Mouse (Mus musculus): ENCODE measurements around the gene Ildr2.

Gene Ildr2

GRCm38 (mm10) chr1:166284390-166284789, 30.5 kb downstream of the Ildr2 start:
- DNase-seq (ENCODE audit: low spot score): no peak

- no peak for DNase-seq (ENCODE audit: low spot score)
Measured at GRCm38 (mm10) chr1:166286231-166286630, 32.3 kb downstream of the Ildr2 start.

GRCm38 (mm10) chr1:166290562-166290961, 36.6 kb downstream of the Ildr2 start:
- no peak for DNase-seq (ENCODE audit: low spot score)

GRCm38 (mm10) chr1:166293086-166293485, 39.1 kb downstream of the Ildr2 start:
- no peak for DNase-seq (ENCODE audit: low spot score)

- no peak for DNase-seq (ENCODE audit: low spot score)
Measured at GRCm38 (mm10) chr1:166295548-166295947, 41.6 kb downstream of the Ildr2 start.

- no peak for DNase-seq (ENCODE audit: low spot score)
Measured at GRCm38 (mm10) chr1:166296371-166296770, 42.4 kb downstream of the Ildr2 start.

GRCm38 (mm10) chr1:166296971-166297370, 43.0 kb downstream of the Ildr2 start:
- DNase-seq (ENCODE audit: low spot score): no peak

GRCm38 (mm10) chr1:166297499-166298111, 43.7 kb downstream of the Ildr2 start:
- no peak for DNase-seq (ENCODE audit: low spot score)

- no peak for DNase-seq (ENCODE audit: low spot score)
Measured at GRCm38 (mm10) chr1:166298884-166299283, 44.9 kb downstream of the Ildr2 start.

- no peak for DNase-seq (ENCODE audit: low spot score)
Measured at GRCm38 (mm10) chr1:166299821-166300220, 45.9 kb downstream of the Ildr2 start.

GRCm38 (mm10) chr1:166300526-166300925, 46.6 kb downstream of the Ildr2 start:
- DNase-seq (ENCODE audit: low spot score): no peak

GRCm38 (mm10) chr1:166304352-166305240, 50.7 kb downstream of the Ildr2 start:
- DNase-seq (ENCODE audit: low spot score): no peak

GRCm38 (mm10) chr1:166308471-166308850, 54.5 kb downstream of the Ildr2 start:
- DNase-seq (ENCODE audit: low spot score): no peak

GRCm38 (mm10) chr1:166308851-166309715, 55.1 kb downstream of the Ildr2 start:
- no peak for DNase-seq (ENCODE audit: low spot score)

- DNase-seq (ENCODE audit: low spot score): no peak
Measured at GRCm38 (mm10) chr1:166311151-166311550, 57.2 kb downstream of the Ildr2 start.

GRCm38 (mm10) chr1:166313637-166314036, 59.7 kb downstream of the Ildr2 start:
- no peak for DNase-seq (ENCODE audit: low spot score)

- DNase-seq (ENCODE audit: low spot score): no peak
Measured at GRCm38 (mm10) chr1:166315706-166316105, 61.8 kb downstream of the Ildr2 start.

GRCm38 (mm10) chr1:166319132-166319698, 65.3 kb downstream of the Ildr2 start:
- DNase-seq (ENCODE audit: low spot score): peak; percentile 66

- DNase-seq (ENCODE audit: low spot score): no peak
Measured at GRCm38 (mm10) chr1:166326421-166326820, 72.5 kb downstream of the Ildr2 start.

GRCm38 (mm10) chr1:166330752-166331151, 76.8 kb downstream of the Ildr2 start:
- DNase-seq (ENCODE audit: low spot score): no peak

- DNase-seq (ENCODE audit: low spot score): peak; percentile 11
Measured at GRCm38 (mm10) chr1:166339110-166339509, 85.2 kb downstream of the Ildr2 start.

- no peak for DNase-seq (ENCODE audit: low spot score)
Measured at GRCm38 (mm10) chr1:166342060-166342459, 88.1 kb downstream of the Ildr2 start.
